10 mouse cellular contexts compared by ENCODE assay signal in genomic region chr9:27193592-27194080, GRCm38 (mm10). TPM values are rescaled to one million over a fixed set of nuclear protein-coding genes. Genes with fewer than 3 reads are reported as not detected.
A peak's percentile ranks its signal among the peaks of the same experiment; 100 is the strongest.
DNase-seq lines count a peak whose midpoint lies in the region; ATAC-seq and TF ChIP-seq lines count a peak whose summit lies in the region.
"Had no signal": no experiment of that assay in that cellular context is flagged by ENCODE, and none has a peak within 500 bp of the region (broad histone marks: within the 10 kb centered on the region; RNA-seq: fewer than 3 reads in every experiment).

No protein-coding gene starts in this region.

- no peak for TF ChIP-seq EP300 in stomach, postnatal 0 days (optimal IDR thresholded peaks at IDR 0.05)

- no peak overlapping the region for H3K27ac ChIP-seq in forebrain, embryonic 13.5 days
- no peak overlapping the region for H3K27ac ChIP-seq in forebrain, embryonic 11.5 days (ENCODE audit: low read depth, low read length)
- no peak overlapping the region for H3K27ac ChIP-seq in stomach, postnatal 0 days (replicated peaks)
- H3K27ac ChIP-seq: limb, embryonic 15.5 days had no signal

- peak; percentile 22; the same call in 1 of the 2 replicates for ATAC-seq in forebrain, embryonic 13.5 days
- ATAC-seq in forebrain, embryonic 11.5 days (replicated peaks; ENCODE audit: low FRiP score), result no peak
- ATAC-seq in stomach, postnatal 0 days (ENCODE audit: low FRiP score, low TSS enrichment), result no peak
- no peak for ATAC-seq in granulocyte monocyte progenitor cell, adult 5-6 weeks (replicated peaks; ENCODE audit: poor library complexity, severe bottlenecking)
- ATAC-seq: inflammation-experienced regulatory T-cells, adult 6 months had no signal

- TF ChIP-seq CTCF in stomach, postnatal 0 days (IDR thresholded peaks at IDR 0.05; ENCODE audit: low read depth), result no peak

- 69% methylated on average over 5 of the region's 6 CpGs for WGBS in forebrain, embryonic 13.5 days
- 76% methylated on average over 5 of the region's 6 CpGs for WGBS in forebrain, embryonic 11.5 days
- 62% methylated on average over 5 of the region's 6 CpGs for WGBS in stomach, postnatal 0 days

- H3K9ac ChIP-seq in forebrain, embryonic 13.5 days, result no peak overlapping the region
- no peak overlapping the region for H3K9ac ChIP-seq in forebrain, embryonic 11.5 days (ENCODE audit: low read length)
- no peak overlapping the region for H3K9ac ChIP-seq in stomach, postnatal 0 days (ENCODE audit: low read length)
- H3K9ac ChIP-seq: limb, embryonic 15.5 days had no signal

- DNase-seq in forebrain, embryonic 11.5 days (ENCODE audit: low spot score), result no peak
- DNase-seq in retina, postnatal 1 day, result peak; percentile 42
- no peak for DNase-seq in retina, embryonic 14.5 days (ENCODE audit: low spot score)
- DNase-seq in layer of hippocampus, postnatal 36 days, result peak; percentile 60 to 64
- no peak for DNase-seq in stomach, postnatal 0 days (ENCODE audit: low spot score)
- no peak for DNase-seq in kidney, postnatal 25 days

- H3K27me3 ChIP-seq in forebrain, embryonic 13.5 days, result 0 out of 2 replicates have a peak, but pooled peaks cover 6% of the 10 kb centered on the region
- no peaks in the 10 kb centered on the region for H3K27me3 ChIP-seq in forebrain, embryonic 11.5 days (ENCODE audit: control insufficient read depth, insufficient read depth, low read length)
- H3K27me3 ChIP-seq in stomach, postnatal 0 days (ENCODE audit: control insufficient read depth, insufficient read depth, low read length), result no peaks in the 10 kb centered on the region
- H3K27me3 ChIP-seq: limb, embryonic 15.5 days had no signal

- H3K4me2 ChIP-seq in forebrain, embryonic 13.5 days, result no peak overlapping the region
- H3K4me2 ChIP-seq in forebrain, embryonic 11.5 days (ENCODE audit: low read depth, low read length, severe bottlenecking), result no peak overlapping the region
- no peak overlapping the region for H3K4me2 ChIP-seq in stomach, postnatal 0 days (replicated peaks; ENCODE audit: low read depth)
- H3K4me2 ChIP-seq: limb, embryonic 15.5 days had no signal

- H3K9me3 ChIP-seq in forebrain, embryonic 13.5 days (replicated peaks), result no peaks in the 10 kb centered on the region
- H3K9me3 ChIP-seq in forebrain, embryonic 11.5 days (ENCODE audit: control insufficient read depth, low read length), result no peaks in the 10 kb centered on the region
- H3K9me3 ChIP-seq in stomach, postnatal 0 days (ENCODE audit: control insufficient read depth, low read length), result no peaks in the 10 kb centered on the region
- H3K9me3 ChIP-seq: limb, embryonic 15.5 days had no signal

- no peak overlapping the region for H3K4me3 ChIP-seq in forebrain, embryonic 13.5 days
- H3K4me3 ChIP-seq in forebrain, embryonic 11.5 days (ENCODE audit: low read depth, low read length), result no peak overlapping the region
- no peak overlapping the region for H3K4me3 ChIP-seq in stomach, postnatal 0 days (ENCODE audit: low read depth, low read length)
- H3K4me3 ChIP-seq: limb, embryonic 15.5 days had no signal

- no peaks in the 10 kb centered on the region for H3K36me3 ChIP-seq in forebrain, embryonic 13.5 days (ENCODE audit: poor library complexity, severe bottlenecking)
- H3K36me3 ChIP-seq in forebrain, embryonic 11.5 days (ENCODE audit: control insufficient read depth, insufficient read depth, low read length), result no peaks in the 10 kb centered on the region
- no peaks in the 10 kb centered on the region for H3K36me3 ChIP-seq in stomach, postnatal 0 days (ENCODE audit: control insufficient read depth, insufficient read depth, low read length)
- H3K36me3 ChIP-seq: limb, embryonic 15.5 days had no signal

- H3K4me1 ChIP-seq in forebrain, embryonic 13.5 days, result peaks cover 37% of the 10 kb centered on the region
- peaks cover 4% of the 10 kb centered on the region for H3K4me1 ChIP-seq in forebrain, embryonic 11.5 days (replicated peaks; ENCODE audit: control insufficient read depth, insufficient read depth, low read length)
- H3K4me1 ChIP-seq in stomach, postnatal 0 days (replicated peaks; ENCODE audit: control insufficient read depth, insufficient read depth), result peaks cover 4% of the 10 kb centered on the region

RNA-seq across cellular contexts. Expression of gene Jam3, which starts 38.4 kb away (rescaled TPM):
- 113 and 123 TPM in 2 replicates for polyA plus RNA-seq in forebrain, embryonic 13.5 days (2015; fragmentation: Nextera tagmentation; extraction: Ambion mirVana)
- 168 and 176 TPM in 2 replicates for polyA plus RNA-seq in forebrain, embryonic 11.5 days (2014; fragmentation: Nextera tagmentation; extraction: Ambion mirVana)
- 10 to 100 TPM; 42.5 to 43.2 TPM for total RNA-seq in layer of hippocampus, postnatal 36 days (2021)
- 28.8 and 30.8 TPM in 2 replicates for polyA plus RNA-seq in stomach, postnatal 0 days (2015; fragmentation: Nextera tagmentation; extraction: Ambion mirVana)
- not detected in 2 replicates for total RNA-seq in granulocyte monocyte progenitor cell, adult 5-6 weeks (2014; fragmentation: Nextera tagmentation)
- 0.22 and 0.26 TPM in 2 replicates for total RNA-seq in granulocyte monocyte progenitor cell, adult 5-6 weeks (2017)

Comparison
In these comparisons a context has a peak if more than half of its experiments do, and no peak if none do; other contexts are left out.
1. DNase-seq: peak in retina, postnatal 1 day (single experiment) and layer of hippocampus, postnatal 36 days (2 of 2); none in forebrain, embryonic 11.5 days (single experiment), retina, embryonic 14.5 days (single experiment), stomach, postnatal 0 days (single experiment) and kidney, postnatal 25 days (0 of 2).